Mouse (Mus musculus): ENCODE results near the gene Gnb1l.
A peak's percentile ranks its signal among the peaks of the same experiment; 100 is the strongest.

The Gnb1l gene

DNA sequence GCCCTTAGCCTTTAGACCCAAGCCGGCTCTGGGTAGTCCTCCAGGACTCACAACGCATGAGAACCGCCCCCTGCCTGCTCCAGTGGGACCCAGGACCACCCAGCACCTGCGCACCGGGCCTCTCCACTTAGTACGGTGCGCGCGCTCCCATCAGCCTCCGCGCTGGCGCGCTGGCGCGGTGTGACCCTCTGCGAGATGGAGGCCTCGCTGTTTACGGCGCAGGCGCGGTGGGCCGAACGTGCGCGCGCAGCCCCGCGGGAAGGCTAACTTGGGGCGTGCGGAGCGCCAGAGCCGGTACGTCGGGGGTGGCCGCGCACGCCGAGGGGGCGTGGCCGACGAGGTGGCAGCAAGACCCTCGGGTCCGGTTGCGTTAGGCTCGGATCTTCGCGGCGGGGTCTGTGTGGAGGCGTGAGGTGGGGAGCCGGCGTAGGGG, at the start of gene Gnb1l, which contains the start of gene Rtl10:
TSS of gene Gnb1l (plus strand) at position 156 of the 433 bp plus-strand sequence.
TSS of gene Rtl10 (plus strand) at position 344 of the 433 bp plus-strand sequence.
- DNase-seq (ENCODE audit: low spot score in 2 of 2): peak; percentile 87 to 93

DNA sequence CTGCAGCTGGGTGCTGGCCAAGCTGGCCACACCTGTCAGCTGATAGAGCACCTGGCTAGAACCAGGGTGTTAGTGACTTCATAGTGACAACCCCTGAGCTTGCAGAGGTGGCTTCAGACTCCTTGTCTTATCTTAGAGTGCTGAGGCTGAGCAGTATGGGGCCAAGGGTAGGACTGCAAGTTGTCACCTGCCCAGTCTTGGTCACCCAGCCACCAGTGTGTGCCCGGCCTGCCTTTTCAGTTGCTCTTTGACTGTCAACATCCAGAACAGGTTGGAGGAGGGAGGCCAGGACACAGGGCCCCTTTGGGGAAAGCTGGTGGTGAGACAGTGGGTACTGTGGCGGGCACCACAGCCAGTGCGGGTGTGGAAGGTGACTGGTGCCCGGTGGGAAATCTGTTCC, 49.5 kb upstream of the Gnb1l start:
- no peak for DNase-seq (ENCODE audit: low spot score in 2 of 2)

DNA sequence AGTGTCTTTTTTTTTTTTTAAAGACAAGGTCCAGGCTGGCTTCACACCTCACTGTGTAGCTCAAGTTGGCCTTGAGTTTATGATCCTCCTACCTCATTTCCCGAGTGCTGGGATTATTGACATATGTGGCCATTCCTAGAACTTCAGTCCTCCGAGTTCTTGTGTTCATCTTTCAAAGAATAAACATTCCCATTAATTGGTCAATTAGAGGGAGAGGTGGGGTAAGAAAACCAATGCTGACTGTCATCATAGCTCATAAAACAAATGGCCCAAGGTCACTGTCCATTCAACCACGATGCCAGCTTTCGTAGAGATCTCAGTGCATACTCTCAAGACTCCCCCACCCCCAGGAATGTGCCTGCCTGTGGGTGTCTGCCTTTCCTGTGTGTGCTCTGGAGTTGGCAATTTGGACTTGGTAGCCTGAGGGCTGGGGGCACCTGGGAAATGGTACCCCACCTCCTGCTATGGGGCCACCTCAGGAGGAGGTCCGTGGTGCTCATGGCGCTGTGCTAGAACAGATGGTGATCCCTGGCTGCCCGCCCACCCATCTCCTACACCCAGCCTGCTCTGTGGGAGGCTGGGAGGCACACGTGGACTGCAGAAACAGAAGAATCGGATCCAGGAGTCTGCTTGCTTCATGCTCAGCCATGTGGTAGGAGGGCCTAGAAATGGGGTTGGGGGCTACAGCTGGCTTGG, 46.9 kb upstream of the Gnb1l start:
- DNase-seq (ENCODE audit: low spot score in 2 of 2): peak; percentile 40 to 44

DNA sequence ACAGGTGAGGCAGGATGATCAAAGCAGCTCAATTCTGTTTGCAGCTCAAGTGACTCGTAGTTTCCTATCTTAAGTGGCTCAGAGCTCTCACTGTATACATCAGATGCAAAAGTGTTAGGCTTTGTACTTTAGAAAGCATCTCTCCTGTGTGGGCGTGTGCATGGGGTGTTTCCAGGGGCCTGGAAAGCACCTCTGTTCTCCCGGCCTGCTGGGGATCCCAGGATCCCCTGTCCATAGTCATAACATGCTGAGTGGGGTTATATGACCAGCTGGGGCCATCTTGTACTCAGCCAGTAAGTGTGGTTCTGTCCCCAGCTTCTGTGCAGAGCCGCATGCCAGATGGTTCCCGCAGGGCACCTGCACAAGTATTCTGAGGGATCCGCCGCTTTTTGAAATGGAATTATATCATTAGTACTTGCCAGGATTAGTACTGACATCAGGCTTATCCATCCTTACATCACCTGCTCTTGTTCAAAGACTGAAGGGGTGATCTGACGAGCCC, 46.1 kb upstream of the Gnb1l start:
- no peak for DNase-seq (ENCODE audit: low spot score in 2 of 2)

DNA sequence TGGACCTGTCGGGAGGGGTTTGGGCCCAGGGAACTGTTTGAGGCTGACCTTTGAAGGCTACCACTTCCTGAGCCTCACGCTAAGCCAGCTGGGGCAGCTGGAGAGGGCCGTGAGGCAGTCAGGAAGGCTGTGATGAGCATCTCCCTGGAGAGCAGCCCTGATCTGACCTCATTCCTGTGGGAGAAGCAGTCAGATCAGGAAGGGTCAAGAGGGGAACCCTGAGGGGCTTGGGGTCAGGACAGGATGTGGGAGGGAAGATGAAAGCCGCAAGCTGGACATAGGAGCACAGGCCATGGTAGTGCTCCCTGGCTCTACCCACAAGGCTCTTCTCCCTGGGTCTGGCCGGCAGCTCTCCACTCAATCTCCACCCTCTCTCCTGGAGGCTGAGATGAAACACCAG, 44.7 kb upstream of the Gnb1l start:
- DNase-seq (ENCODE audit: low spot score in 2 of 2): no peak

DNA sequence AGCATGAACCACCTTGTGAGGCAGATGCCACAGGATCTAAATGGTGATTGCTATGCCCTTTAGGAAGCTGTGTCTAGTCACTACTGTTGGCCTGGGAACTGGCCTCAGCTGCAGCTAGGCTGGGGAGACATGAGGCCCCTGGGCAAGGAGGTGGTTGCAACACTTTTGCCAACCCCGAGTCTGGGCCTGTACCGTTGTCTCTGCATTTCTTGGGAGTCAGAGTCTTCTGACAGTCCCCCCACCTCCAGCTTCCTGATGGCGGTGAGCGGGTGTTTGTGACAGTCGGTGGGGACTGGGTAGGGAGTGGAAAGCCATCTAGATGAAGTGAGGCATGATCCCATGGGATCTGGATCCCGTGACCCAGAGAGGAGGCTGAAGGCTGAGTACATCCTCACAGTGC, 43.1 kb upstream of the Gnb1l start:
- DNase-seq (ENCODE audit: low spot score in 2 of 2): no peak

DNA sequence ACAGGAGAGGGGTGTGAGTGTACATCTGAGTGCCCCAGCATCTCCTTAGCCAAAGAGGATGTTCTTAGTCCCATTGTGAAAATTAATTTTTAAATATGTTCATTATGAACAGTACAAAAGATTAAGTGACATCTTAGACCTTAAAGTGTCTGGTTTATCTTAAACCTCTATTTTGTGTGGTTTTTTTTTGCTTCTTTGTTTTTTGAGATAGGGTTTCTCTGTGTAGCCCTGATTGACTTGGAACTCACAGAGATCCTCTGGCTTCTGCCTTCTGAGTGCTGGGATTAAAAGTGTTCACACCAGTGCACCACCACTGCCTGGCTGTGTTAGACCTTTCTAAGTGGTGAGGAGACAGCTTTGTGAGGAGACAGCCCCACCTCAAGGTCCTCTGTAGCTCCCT, 39.9 kb upstream of the Gnb1l start:
- DNase-seq (ENCODE audit: low spot score in 2 of 2): no peak

DNA sequence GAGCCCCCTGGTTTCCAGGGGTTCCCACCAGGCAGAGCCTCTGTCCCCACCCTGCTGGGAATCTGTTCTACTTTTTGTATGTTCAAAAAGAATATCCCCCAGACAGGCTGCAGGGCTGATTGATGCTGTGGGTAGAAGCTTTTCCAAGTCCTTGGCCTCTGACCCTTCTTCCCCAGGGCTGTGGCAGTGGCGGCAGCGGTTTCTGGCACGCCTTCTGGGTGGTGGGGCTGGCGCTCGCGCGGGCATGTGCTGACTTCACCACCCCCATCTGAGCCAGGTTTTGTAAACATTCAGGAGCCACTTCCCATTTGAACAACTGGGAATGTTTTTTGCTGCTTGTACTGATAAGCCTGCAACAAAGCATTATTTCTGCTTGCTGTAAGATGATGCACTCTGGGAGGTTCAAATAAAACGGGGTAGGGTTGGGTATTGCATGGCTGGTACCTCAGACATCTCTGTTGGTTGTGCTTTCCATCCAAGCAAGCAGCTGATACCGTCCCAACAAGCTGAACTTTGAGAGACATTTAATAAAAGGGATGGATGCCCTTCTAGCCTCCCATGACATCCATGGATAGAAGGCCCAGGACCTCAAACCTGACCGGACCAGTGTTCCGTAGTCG, 39.1 kb upstream of the Gnb1l start:
- DNase-seq (ENCODE audit: low spot score in 2 of 2): no peak

DNA sequence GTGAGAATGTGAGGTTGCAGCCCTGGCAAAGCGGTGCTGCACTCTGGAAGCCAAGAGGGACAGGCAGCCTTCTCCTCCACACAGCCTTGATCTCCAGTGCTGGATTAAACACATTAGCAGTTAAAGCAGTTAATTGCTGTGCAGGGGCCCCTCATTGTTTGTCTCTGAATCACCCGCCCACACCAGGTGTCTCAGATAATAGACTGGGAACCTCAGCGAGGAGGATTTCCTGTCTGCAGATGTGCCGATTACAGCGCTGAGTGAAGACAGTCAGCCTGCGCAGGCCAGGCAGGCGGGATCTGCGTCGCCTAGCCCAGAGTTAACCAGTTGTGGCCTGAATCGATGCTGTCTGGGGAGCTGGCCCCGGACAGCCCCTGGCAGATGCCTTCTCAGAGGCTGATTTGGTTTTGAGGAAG, 38.5 kb upstream of the Gnb1l start:
- peak in 1 of 2 experiments; percentile 15 for DNase-seq (ENCODE audit: low spot score in 2 of 2)

DNA sequence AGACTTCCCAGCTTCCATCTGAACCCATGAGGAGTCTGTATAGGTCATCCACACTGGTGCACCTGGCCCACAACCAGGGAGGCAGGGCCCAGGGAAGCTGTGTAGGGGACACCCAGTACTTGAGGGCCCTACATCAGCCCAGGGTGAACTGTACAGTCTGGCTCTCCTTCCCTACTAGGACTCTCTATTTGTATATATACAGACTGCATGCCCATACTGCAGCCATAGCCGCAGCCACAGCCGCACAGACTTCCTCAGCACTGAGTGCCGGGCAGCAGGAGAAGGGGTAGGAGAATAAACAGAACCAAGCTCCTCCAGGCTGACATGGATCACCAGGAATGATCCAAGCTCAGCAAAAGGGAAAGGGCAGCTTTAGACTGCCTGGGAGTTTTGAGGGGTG, 37.7 kb upstream of the Gnb1l start:
- DNase-seq (ENCODE audit: low spot score in 2 of 2): no peak

DNA sequence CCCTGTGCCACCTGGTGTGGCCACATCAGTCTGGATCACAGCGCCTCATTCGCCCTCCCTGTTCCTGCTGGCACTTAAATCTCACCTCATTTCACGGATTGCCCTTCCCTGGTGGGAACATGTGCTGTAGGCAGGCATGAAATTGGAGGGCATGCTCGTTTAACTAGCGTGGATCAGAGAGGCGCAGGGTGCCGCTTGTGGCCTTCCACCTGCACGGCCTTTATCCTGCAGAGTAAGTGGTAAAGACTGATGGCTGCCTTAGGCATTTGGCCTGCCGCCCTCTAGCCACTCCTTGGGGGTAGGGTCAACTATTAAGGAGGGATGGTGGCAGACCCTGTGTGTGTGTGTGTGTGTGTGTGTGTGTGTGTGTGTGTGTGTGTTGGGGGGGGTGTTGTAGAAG, 36.5 kb upstream of the Gnb1l start:
- DNase-seq (ENCODE audit: low spot score in 2 of 2): no peak

DNA sequence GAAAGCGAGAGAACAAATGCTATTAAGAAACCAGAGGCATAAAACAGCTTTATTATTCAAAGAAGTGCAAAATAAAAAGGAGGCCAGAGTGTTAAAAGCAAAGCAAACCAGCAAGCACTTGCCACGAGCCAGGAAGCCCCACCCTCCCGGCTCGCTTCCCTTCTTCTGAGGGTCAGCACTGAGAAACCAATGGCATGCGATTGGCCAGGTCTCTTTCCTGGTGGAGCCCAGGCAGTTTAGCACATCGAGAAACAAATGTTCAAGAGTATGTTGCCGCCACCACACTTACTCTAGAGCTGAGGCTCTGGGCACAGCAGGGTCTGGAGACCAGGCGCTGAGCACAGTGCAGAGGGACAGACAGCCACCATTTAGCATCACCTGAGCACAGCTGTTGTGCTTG, 35.9 kb upstream of the Gnb1l start:
- DNase-seq (ENCODE audit: low spot score in 2 of 2): no peak

DNA sequence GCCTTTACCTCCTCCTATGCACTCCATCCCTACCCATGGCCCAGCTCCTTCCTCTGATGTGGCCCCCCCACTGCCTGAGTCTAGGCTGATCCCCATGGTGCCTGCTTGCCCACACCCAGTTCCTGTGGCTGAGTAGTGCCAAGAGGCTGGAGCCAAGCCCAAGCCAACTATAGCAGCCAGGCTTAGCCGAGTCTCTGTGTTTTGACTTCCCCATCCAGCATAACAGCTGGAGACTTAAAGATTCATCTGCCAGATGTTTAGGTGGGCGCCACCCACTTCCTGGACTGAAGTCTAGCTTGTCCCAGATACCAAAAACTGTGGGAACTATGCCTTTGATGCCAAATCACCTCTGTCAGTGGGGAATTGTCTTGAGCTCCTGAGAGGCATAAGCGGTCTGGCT, 34.2 kb upstream of the Gnb1l start:
- no peak for DNase-seq (ENCODE audit: low spot score in 2 of 2)

DNA sequence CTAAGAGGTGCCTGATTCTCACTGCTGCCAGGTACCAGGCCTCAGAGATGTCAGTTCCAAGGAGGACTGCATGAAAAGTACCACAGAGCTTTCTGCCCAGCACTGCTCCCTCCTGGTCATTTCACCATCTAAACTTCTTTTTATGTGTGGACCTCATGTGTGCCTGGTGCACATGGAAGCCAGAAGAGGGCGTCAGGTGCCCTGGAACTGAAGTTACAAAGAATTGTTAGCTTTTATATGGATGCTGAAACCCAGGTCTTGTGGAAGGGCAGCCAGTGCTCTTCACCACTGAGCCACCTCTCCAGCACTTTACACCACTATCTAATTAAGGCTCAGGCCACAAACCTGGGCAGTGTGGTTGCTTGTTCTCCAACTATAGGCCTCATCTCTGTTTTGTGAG, 27.7 kb upstream of the Gnb1l start:
- no peak for DNase-seq (ENCODE audit: low spot score in 2 of 2)

DNA sequence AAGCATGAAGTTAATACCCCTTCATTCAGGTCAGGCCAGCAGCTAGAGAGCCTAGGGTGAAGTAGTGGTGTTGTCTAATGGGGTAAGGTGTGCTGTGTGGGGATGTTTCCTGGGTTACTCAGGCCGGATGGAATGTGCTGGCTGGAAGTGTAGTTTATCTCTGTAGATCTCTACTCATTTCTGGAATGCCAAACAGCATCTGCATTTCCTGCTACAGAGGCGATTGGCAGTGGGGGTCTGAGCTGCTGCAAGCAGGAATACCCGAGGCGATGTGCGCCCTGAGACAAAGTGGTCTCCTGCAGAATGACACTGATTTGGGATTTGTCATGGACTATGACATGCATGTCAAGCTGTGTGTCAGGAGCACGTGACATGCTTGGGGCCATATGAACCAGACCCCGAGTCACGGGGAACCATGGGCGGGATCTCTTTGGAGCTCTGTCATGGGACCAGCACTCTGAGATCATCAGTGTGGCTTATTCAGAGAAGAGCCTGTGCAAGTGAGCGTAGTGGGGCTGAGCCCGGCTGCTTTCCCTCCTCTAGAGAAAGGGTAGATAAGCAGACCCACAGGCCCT, 27.0 kb upstream of the Gnb1l start:
- DNase-seq (ENCODE audit: low spot score in 2 of 2): no peak

DNA sequence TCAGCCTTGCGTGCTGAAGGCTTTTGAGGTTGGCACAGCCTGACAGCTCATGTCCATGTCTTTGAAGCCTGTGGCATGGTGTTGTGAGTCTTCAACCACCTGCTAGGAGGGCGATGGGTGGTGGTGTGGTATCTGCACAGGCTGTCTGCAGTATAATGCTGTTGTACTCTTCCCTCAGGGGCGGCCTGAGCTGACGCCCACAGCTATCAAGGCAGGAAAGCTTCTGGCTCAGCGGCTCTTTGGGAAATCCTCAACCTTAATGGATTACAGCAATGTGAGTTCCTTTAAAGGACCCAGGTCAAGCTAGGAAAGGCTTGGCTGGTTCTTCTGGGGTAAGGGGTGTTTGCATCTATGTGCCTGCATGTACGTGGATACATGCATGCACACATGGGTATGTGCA, 26.5 kb upstream of the Gnb1l start:
- DNase-seq (ENCODE audit: low spot score in 2 of 2): no peak

DNA sequence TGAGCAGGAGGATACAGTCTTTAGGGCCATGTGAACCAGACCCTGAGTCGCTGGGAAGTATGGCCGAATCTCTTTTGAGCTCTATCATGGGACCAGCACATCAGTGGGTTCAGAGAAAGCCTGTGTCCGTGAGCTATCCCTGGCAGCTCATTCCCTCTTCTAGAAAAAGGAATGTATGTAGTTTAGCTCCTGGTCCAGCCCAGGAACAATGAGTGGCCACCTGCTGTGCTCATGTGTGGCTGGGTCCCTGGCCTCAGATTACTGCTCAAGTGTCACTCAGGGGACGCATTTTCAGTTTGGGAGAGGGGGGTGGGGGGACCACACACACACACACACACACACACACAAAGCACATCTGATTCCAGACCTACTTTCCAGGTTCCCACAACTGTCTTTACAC, 26.1 kb upstream of the Gnb1l start:
- DNase-seq (ENCODE audit: low spot score in 2 of 2): no peak

DNA sequence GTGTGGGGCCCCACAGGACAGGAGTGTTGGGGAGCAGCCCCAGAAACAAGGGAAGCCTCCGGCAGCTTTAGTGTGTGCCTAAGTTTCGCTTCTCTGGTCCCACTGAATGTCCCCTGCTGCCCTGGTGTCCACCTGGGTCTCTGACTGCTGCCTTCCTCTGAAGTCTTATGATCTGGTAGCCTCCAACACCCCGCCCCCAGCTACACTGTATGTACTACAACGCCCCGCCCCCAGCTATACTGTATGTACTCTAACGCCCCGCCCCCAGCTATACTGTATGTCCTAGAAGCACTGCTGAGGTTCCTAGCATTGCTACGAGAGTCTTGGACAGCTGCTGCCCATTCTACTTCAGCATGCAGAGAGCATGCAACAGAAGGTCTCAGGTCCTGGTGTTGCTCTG, 25.5 kb upstream of the Gnb1l start:
- DNase-seq (ENCODE audit: low spot score in 2 of 2): no peak

DNA sequence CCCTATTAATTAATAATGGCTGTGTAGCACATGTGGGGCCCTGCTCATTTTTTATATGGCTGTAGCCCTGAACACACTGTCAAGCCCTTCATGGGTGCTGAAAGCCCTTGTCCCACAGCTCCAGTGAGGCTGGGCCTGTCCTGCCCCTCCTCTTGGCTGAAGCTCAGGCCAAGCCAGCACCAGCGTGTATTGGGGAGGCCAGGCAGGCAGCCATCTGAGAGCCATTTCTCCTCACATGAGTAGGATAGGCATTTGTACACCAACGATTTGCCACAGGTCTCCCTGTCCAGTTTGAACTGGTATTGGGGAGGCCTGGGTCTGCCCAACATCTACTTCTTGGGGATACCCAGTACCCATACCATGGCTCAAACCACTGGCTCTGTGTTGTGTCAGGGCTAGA, 24.5 kb upstream of the Gnb1l start:
- DNase-seq (ENCODE audit: low spot score in 2 of 2): no peak

DNA sequence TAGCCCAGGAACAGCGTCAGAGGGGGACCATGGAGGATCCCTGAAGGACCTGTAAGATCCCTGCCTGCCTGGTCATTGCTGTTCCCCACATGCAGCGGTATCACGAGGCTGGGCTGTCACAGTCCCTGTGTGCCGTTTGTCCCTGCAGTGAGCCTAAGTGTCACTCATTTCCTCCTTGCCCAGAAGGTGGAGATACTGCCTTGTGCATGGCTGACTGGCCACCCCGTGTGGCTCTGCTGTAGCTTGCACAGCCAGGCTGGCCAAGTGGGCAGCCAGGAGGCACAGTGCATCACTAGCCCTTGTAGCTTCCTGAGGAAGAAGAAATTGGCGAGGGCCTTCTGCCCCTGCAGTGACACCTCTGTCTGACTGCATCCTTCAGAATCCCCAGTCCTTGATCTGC, 20.5 kb upstream of the Gnb1l start:
- DNase-seq (ENCODE audit: low spot score in 2 of 2): no peak

DNA sequence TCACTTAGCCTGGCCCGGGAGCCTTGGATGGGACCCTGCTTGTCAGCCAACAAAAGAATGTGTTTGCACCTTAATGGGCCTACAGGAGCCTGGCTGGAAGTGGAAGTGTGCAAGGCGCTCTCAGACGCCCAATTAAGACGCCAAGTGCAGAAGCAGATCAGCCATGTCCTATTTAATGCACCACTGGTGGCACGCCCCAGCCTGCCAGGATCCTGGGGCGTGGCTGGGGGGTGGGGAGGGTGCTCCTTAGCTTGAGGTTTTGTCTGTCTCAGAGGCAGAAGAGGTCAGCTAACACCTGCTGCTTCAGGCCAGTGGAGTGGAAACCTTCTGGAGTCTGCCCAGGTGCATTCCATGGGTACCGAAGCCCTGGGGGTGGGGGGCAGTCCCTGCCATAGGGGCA, 18.8 kb upstream of the Gnb1l start:
- no peak for DNase-seq (ENCODE audit: low spot score in 2 of 2)

DNA sequence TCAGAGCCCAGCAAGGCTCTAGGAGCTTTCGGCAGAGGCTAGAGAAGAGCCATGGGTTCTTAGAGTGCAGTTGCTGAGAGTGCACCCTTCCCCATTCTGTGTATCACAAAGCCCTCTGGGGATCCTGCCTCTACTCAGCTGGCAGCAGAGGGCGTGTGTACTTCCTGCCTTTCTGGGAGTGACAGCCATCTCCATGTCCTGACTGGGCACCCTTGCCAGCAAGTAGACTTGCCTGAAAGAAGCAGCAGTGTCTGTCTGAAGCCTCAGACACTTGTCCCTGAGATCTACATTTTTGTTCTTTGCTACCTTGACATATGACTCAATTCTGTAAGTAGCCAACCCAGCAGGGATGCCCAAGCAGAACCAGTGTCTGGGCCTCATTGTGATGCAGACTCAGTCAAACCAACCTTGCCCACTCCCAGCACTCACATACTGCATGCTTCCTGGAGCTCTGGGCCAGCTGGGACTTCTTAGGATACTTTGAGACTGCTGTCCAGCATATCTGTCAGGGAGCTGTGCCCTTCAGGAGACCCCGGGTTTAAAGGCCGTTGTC, 17.5 kb upstream of the Gnb1l start:
- no peak for DNase-seq (ENCODE audit: low spot score in 2 of 2)

DNA sequence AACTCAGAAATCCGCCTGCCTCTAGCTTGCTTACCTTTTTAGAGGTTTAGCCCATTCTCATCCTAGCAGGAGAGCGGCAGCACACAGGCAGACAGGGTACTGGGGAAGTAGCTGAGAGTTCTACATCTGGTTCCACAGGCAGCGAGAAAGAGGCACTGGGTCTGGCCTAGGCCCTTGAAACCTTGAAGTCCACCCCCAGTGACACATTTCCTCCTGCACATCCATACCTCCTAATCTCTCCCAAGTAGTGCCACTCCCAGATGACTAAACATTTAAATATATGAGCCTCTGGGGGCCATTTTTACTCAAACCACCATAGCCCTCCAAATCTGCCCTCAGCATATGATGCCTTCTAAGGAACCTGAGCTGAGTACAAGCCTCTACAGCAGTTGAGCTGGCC, 16.1 kb upstream of the Gnb1l start:
- DNase-seq (ENCODE audit: low spot score in 2 of 2): no peak

Measured in frontal cortex, postnatal 14 days (tissue).